Mouse (Mus musculus): Measurements from ENCODE around the gene Loxl1. TPM values are rescaled to one million over a fixed set of nuclear protein-coding genes. Genes with fewer than 3 reads are reported as not detected.

Loxl1 gene
- total and polyA plus RNA-seq, 2 experiments from 2014 or later = 7.0 to 10.6 TPM

GRCm38 (mm10) chr9:58297961-58298477, 15.0 kb downstream of the Loxl1 start:
- H3K27me3 ChIP-seq (ENCODE audit: insufficient read depth, low read length) = no peaks in the 10 kb centered on the region
- TF ChIP-seq CTCF (IDR thresholded peaks at IDR 0.05) = no peak
- H3K36me3 ChIP-seq (ENCODE audit: insufficient read depth, low read length) = no peaks in the 10 kb centered on the region
- no peak overlapping the region for H3K9ac ChIP-seq (replicated peaks; ENCODE audit: low read length, poor library complexity, severe bottlenecking)
- H3K4me3 ChIP-seq (ENCODE audit: low read depth, low read length) = no peak overlapping the region
- H3K27ac ChIP-seq (ENCODE audit: low read depth, low read length) = no peak overlapping the region
- WGBS = 69% methylated on average over 4 of the region's 4 CpGs
- DNase-seq (ENCODE audit: low spot score) (no peak), ATAC-seq (ENCODE audit: low FRiP score) (no peak)
- H3K4me1 ChIP-seq (ENCODE audit: insufficient read depth, low read length) = no peaks in the 10 kb centered on the region
- no peaks in the 10 kb centered on the region for H3K9me3 ChIP-seq (ENCODE audit: low read length)
- H3K4me2 ChIP-seq (ENCODE audit: low read depth, low read length, poor library complexity, severe bottlenecking) = no peak overlapping the region

DNA sequence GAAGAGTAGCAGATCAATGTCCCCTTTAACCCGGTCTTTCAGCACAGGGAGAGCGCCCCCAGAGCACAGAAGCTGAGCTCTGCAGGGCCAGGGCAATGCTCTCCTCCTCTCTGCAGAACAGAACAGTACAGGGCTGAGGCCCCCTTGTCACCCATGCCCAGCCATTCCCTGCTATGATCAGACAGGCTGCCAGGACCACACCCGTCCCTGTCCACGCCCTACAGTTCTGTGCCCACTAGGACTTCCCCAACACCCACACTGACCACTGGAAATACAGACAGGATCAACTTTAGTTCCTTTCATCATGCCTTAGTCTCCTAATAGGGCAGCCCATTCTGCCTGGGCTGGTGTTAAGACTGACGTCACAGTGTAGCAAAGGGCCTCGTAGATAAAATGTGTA, 15.9 kb downstream of the Loxl1 start:
- Histone ChIP-seq H3K9me3 (ENCODE audit: low read length) (no peaks in the 10 kb centered on the region), H3K27ac (ENCODE audit: low read depth, low read length) (no peak overlapping the region), H3K36me3 (ENCODE audit: insufficient read depth, low read length) (no peaks in the 10 kb centered on the region), H3K9ac (replicated peaks; ENCODE audit: low read length, poor library complexity, severe bottlenecking) (no peak overlapping the region), H3K4me2 (ENCODE audit: low read depth, low read length, poor library complexity, severe bottlenecking) (no peak overlapping the region), H3K4me3 (ENCODE audit: low read depth, low read length) (no peak overlapping the region), H3K27me3 (ENCODE audit: insufficient read depth, low read length) (no peaks in the 10 kb centered on the region), H3K4me1 (ENCODE audit: insufficient read depth, low read length) (no peaks in the 10 kb centered on the region)
- no peak for ATAC-seq (ENCODE audit: low FRiP score)
- DNase-seq (ENCODE audit: low spot score) = no peak
- WGBS = 94% methylated on average over 6 of the region's 6 CpGs
- no peak for TF ChIP-seq CTCF (IDR thresholded peaks at IDR 0.05)

GRCm38 (mm10) chr9:58295766-58296361, 17.1 kb downstream of the Loxl1 start:
- ATAC-seq (ENCODE audit: low FRiP score) = no peak
- 17% methylated on average over 9 of the region's 9 CpGs for WGBS

DNA sequence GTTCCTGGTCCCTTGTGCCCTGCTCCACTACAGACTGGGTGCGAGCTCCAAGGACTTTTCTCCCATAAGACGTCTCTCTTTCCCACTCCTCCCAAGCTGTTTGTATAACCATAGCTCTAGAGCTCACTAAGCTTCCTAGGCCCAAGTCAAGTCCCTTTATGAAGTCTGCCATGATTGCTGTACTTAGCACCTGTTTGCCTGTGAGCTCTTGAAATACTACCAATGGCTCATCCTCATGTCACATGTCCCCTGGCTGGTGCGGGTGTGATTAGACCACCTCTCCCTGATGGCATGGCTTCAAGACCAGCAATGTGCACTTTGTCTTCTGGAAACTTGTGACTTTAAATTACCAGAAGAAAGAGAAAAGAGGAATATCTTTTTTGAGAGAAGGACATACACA, 17.6 kb downstream of the Loxl1 start:
- no peak for TF ChIP-seq CTCF (IDR thresholded peaks at IDR 0.05)
- no peaks in the 10 kb centered on the region for H3K27me3 ChIP-seq (ENCODE audit: insufficient read depth, low read length)
- ATAC-seq (ENCODE audit: low FRiP score) (no peak), DNase-seq (ENCODE audit: low spot score) (no peak)
- no peaks in the 10 kb centered on the region for H3K36me3 ChIP-seq (ENCODE audit: insufficient read depth, low read length)
- WGBS = 81% methylated on average over 3 of the region's 3 CpGs
- H3K4me2 ChIP-seq (ENCODE audit: low read depth, low read length, poor library complexity, severe bottlenecking) = no peak overlapping the region
- no peak overlapping the region for H3K27ac ChIP-seq (ENCODE audit: low read depth, low read length)
- no peak overlapping the region for H3K9ac ChIP-seq (replicated peaks; ENCODE audit: low read length, poor library complexity, severe bottlenecking)
- H3K9me3 ChIP-seq (ENCODE audit: low read length) = no peaks in the 10 kb centered on the region
- no peak overlapping the region for H3K4me3 ChIP-seq (ENCODE audit: low read depth, low read length)
- no peaks in the 10 kb centered on the region for H3K4me1 ChIP-seq (ENCODE audit: insufficient read depth, low read length)

More at GRCm38 (mm10) chr9:58295766-58296361, 17.1 kb downstream of the Loxl1 start:
- no peak for DNase-seq (ENCODE audit: low spot score)
- H3K27ac ChIP-seq (ENCODE audit: low read depth, low read length) = peak overlapping the region; percentile 32; the same call in 1 of the 2 replicates
- H3K4me3 ChIP-seq (ENCODE audit: low read depth, low read length) = no peak overlapping the region
- no peaks in the 10 kb centered on the region for H3K27me3 ChIP-seq (ENCODE audit: insufficient read depth, low read length)
- H3K4me2 ChIP-seq (ENCODE audit: low read depth, low read length, poor library complexity, severe bottlenecking) = no peak overlapping the region
- no peaks in the 10 kb centered on the region for H3K36me3 ChIP-seq (ENCODE audit: insufficient read depth, low read length)
- 0 out of 2 replicates have a peak, but pooled peaks have one; percentile 12 for TF ChIP-seq CTCF (IDR thresholded peaks at IDR 0.05)
- H3K4me1 ChIP-seq (ENCODE audit: insufficient read depth, low read length) = no peaks in the 10 kb centered on the region
- H3K9ac ChIP-seq (replicated peaks; ENCODE audit: low read length, poor library complexity, severe bottlenecking) = no peak overlapping the region
- no peaks in the 10 kb centered on the region for H3K9me3 ChIP-seq (ENCODE audit: low read length)

DNA sequence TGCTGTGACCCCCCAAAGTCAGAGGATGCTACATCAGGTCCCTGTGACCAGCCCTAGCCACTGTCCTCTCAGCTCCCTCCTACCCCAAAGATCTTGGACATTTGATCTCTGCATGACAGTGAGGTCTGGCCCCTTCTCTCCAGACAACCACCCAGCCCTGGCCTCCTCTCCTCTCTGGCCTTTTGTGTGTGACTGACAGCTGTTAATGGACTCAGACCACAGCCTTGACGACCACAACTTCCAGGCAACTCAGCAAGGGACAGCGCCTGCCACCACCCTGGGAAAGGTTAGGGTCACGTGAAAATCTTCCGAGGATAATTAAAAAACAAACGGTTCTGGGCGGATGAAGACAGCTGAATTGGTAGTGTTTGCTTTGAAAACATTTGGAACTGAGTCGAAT, 18.5 kb downstream of the Loxl1 start:
- no peak overlapping the region for H3K27ac ChIP-seq (ENCODE audit: low read depth, low read length)
- H3K4me2 ChIP-seq (ENCODE audit: low read depth, low read length, poor library complexity, severe bottlenecking) = no peak overlapping the region
- no peaks in the 10 kb centered on the region for H3K4me1 ChIP-seq (ENCODE audit: insufficient read depth, low read length)
- ATAC-seq (ENCODE audit: low FRiP score) (no peak), DNase-seq (ENCODE audit: low spot score) (no peak)
- no peaks in the 10 kb centered on the region for H3K27me3 ChIP-seq (ENCODE audit: insufficient read depth, low read length)
- no peaks in the 10 kb centered on the region for H3K9me3 ChIP-seq (ENCODE audit: low read length)
- WGBS = 38% methylated on average over 7 of the region's 7 CpGs
- H3K36me3 ChIP-seq (ENCODE audit: insufficient read depth, low read length) = no peaks in the 10 kb centered on the region
- no peak overlapping the region for H3K9ac ChIP-seq (replicated peaks; ENCODE audit: low read length, poor library complexity, severe bottlenecking)
- H3K4me3 ChIP-seq (ENCODE audit: low read depth, low read length) = no peak overlapping the region
- no peak for TF ChIP-seq CTCF (IDR thresholded peaks at IDR 0.05)

GRCm38 (mm10) chr9:58289901-58290300, 23.1 kb downstream of the Loxl1 start:
- no peak for DNase-seq (ENCODE audit: low spot score)
- Histone ChIP-seq H3K36me3 (ENCODE audit: insufficient read depth, low read length) (no peaks in the 10 kb centered on the region), H3K27me3 (ENCODE audit: insufficient read depth, low read length) (no peaks in the 10 kb centered on the region), H3K4me3 (ENCODE audit: low read depth, low read length) (no peak overlapping the region), H3K9ac (replicated peaks; ENCODE audit: low read length, poor library complexity, severe bottlenecking) (no peak overlapping the region), H3K27ac (ENCODE audit: low read depth, low read length) (no peak overlapping the region), H3K4me1 (ENCODE audit: insufficient read depth, low read length) (no peaks in the 10 kb centered on the region), H3K4me2 (ENCODE audit: low read depth, low read length, poor library complexity, severe bottlenecking) (no peak overlapping the region), H3K9me3 (ENCODE audit: low read length) (no peaks in the 10 kb centered on the region)
- TF ChIP-seq CTCF (IDR thresholded peaks at IDR 0.05) = no peak
- WGBS = 89% methylated on average over 2 of the region's 2 CpGs
- ATAC-seq (ENCODE audit: low FRiP score) = no peak
